Mouse (Mus musculus) embryonic facial prominence, embryonic 14.5 days (tissue): Measurements from ENCODE around the gene Bcl2l2. TPM values are rescaled to one million over a fixed set of nuclear protein-coding genes. Genes with fewer than 3 reads are reported as not detected.

Experiments
- ATAC-seq: fragments of 200-750 bp; cut with Nextera tagmentation; 2 replicates; pipeline ENCODE4 v1.8.0; 2017; ENCODE audit warnings: low read depth, moderate number of reproducible peaks, moderate TSS enrichment
- DNase-seq: peaks from one replicate; pipeline ENCODE4 v3.0.0-alpha.2; 2015; ENCODE audit warnings: low spot score
- H3K27ac ChIP-seq: fragments of 300-500 bp; sonication (generic); replicated peaks from 2 replicates; pipeline ENCODE4 v1.5.1; 2014; ENCODE audit warnings: low read depth, mild to moderate bottlenecking, low read length, moderate library complexity
- H3K27me3 ChIP-seq: fragments of 300-500 bp; sonication (generic); replicated peaks from 2 replicates; pipeline ENCODE4 v1.6.1; 2014; ENCODE audit warnings: low read length; ENCODE audit not compliant: control insufficient read depth, insufficient read depth
- H3K36me3 ChIP-seq: fragments of 300-500 bp; sonication (generic); 2 replicates; pipeline ENCODE4 v1.6.1; 2014; ENCODE audit warnings: low read length, mixed read lengths; ENCODE audit not compliant: control insufficient read depth, insufficient read depth
- H3K4me1 ChIP-seq: fragments of 300-500 bp; sonication (generic); 2 replicates; pipeline ENCODE4 v1.6.1; 2014; ENCODE audit warnings: antibody characterized with exemption, low read length; ENCODE audit not compliant: control insufficient read depth, insufficient read depth
- H3K4me2 ChIP-seq: fragments of 300-500 bp; sonication (generic); 2 replicates; pipeline ENCODE4 v1.6.1; 2014; ENCODE audit warnings: low read depth, mild to moderate bottlenecking, low read length, moderate library complexity, mixed read lengths
- H3K4me3 ChIP-seq: fragments of 300-500 bp; sonication (generic); 2 replicates; pipeline ENCODE4 v1.5.1; 2014; ENCODE audit warnings: low read depth, mild to moderate bottlenecking, low read length
- H3K9ac ChIP-seq: fragments of 300-500 bp; sonication (generic); 2 replicates; pipeline ENCODE4 v1.6.1; 2014; ENCODE audit warnings: low read depth, mild to moderate bottlenecking, low read length, moderate library complexity, mixed read lengths
- H3K9me3 ChIP-seq: fragments of 300-500 bp; sonication (generic); 2 replicates; pipeline ENCODE4 v1.6.1; 2016; ENCODE audit warnings: low read length; ENCODE audit not compliant: control insufficient read depth
- WGBS: fragments of 180-500 bp; shearing (Covaris S2); extraction: QIAGEN DNeasy Blood & Tissue Kit; methylation state at CpG from one replicate; pipeline ENCODE4 v1.1.7; 2014; 5-methylcytosine and 5-hydroxymethylcytosine counted together
- polyA plus RNA-seq: library from polyadenylated mRNA; unstranded; fragments of >200 nt; fragmentation: Nextera tagmentation; extraction: Ambion mirVana; gene quantifications from 2 replicates; pipeline ENCODE4 v1.2.1, GENCODE M21; 2014

The Bcl2l2 gene
- polyA plus RNA-seq, result 4.5 and 4.8 TPM in 2 replicates

DNA sequence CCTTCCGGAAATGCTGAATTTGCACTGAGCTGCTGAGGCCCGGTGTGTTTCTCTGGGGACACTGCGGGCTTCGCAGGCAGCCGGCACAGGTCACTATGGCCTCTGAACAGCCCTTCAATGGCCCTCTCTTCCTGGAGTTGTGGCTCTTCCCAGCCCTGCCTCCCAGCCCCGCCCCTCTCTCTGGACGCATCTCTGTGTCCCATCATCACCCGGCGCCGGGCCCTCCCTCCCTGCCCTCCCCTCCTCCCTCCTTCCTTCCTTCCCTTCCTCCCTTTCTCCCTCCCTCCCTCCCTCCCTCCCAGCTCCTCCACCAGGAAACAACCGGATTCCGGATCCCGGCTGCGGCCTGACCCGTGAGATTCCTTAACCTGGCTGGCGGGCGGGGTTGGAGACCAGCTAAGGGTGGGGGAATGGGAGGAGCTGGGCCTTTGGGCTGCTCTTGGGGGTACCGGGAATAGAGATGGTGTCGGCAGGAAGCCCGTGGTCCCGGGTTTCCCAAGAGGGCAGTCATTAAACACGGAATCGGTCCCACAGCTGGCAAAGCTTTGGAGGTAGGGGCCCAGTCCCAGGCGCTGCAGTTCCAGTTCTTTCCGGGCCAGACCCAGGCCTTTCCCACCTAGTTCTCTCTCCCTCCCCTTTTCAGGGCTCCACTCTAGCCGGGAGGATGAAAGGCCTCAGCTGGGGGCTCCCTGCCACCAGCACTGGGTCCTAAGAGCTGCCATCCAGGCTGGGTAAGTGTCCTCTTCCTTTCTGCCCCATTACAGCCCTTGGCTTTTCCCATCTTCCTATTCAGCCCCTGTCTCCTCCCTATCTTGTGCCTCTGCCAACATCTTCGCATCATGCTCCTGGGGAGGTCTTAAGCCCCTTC, at the start of gene Bcl2l2, which contains the start of gene Gm20521:
TSS of gene Bcl2l2 (plus strand) at position 224 of the 868 bp plus-strand sequence.
TSS of gene Gm20521 (plus strand) at position 288 of the 868 bp plus-strand sequence.
- peak; percentile 89 for ATAC-seq
- under 1% methylated on average over 24 of the region's 27 CpGs for WGBS
- peaks cover 22% of the 10 kb centered on the region for H3K36me3 ChIP-seq

DNA sequence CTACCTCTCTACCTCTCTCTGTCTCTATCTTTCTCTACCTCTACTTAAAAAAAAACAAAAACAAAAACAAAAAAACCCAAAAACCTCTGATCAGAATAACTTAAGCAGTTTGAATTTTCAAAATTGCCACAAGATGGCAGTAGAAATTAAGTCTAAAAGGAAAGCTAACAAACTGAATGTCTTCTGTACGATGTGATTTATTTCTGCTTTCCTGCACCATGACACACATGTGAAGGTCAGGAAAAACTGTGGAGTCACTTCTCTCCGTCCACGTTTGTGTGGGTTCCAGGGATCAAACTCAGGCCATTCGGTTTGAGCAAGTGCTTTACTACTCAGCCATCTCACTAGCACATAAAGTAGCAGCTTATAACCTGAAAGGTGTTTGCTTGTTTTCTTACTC, 39.7 kb upstream of the Bcl2l2 start:
- 3% methylated on average over 4 of the region's 4 CpGs for WGBS
- H3K27me3 ChIP-seq, result no peaks in the 10 kb centered on the region
- H3K9me3 ChIP-seq, result no peaks in the 10 kb centered on the region
- H3K4me3 ChIP-seq, result no peak overlapping the region
- H3K4me1 ChIP-seq, result no peaks in the 10 kb centered on the region
- no peak overlapping the region for H3K4me2 ChIP-seq
- peak; percentile 76 for DNase-seq
- no peak overlapping the region for H3K9ac ChIP-seq
- H3K36me3 ChIP-seq, result no peaks in the 10 kb centered on the region
- ATAC-seq, result no peak; the same call in 1 of the 2 replicates
- no peak overlapping the region for H3K27ac ChIP-seq

More for the DNA sequence above, at the start of gene Bcl2l2, which contains the start of gene Gm20521:
- Histone ChIP-seq H3K9me3 (no peaks in the 10 kb centered on the region), H3K4me1 (peaks cover 8% of the 10 kb centered on the region), H3K27ac (peak within 1 kb of the TSS; percentile 95), H3K4me3 (peak within 1 kb of the TSS; percentile 68), H3K4me2 (peak within 1 kb of the TSS; percentile 82), H3K27me3 (peaks cover 7% of the 10 kb centered on the region), H3K9ac (peak within 1 kb of the TSS; percentile 91)
- DNase-seq, result peak; percentile 92

DNA sequence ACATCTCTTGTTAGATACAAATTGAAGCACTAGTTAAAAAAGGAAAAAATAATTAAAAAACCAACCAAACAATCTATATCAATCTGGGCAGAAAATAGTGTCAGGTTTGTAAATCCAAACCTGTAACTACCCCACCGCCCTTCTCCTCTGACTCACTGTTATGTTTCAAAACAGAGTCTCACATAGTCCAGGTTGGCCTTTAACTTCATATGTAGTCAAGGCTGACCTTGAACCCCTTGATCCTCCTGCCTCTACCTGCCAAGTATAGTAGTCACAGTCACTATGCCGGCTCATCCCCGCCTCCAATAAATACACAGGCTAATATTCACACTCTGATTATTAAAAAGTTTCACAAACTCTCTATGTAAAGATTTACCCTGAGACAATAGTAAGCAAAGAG, 27.5 kb upstream of the Bcl2l2 start:
- Histone ChIP-seq H3K9ac (no peak overlapping the region), H3K27me3 (no peaks in the 10 kb centered on the region), H3K4me3 (no peak overlapping the region), H3K27ac (no peak overlapping the region), H3K9me3 (no peaks in the 10 kb centered on the region), H3K4me2 (no peak overlapping the region), H3K36me3 (peaks cover 31% of the 10 kb centered on the region), H3K4me1 (no peaks in the 10 kb centered on the region)
- WGBS, result 94% methylated on average over 3 of the region's 3 CpGs
- DNase-seq (no peak), ATAC-seq (no peak)

DNA sequence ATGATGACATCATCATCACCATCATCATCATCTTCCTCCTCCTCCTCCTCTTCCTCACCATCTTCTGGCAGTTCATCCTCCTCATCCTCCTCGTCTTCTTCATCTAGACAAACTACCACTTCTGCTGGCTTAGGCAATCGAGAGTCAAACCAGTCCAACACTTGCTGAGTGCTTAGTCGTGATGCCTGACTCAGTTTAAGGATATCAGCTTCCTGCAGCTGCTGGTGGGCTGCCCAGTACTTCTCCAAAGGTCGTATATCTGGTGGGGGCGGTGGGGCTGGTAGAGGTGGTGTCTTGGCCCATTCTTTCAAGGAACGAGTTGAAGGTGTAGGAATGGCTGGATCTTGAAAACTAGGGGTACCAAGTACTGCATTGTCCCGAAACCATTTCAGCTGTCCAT, 26.5 kb upstream of the Bcl2l2 start:
- H3K9ac ChIP-seq, result no peak overlapping the region
- no peak overlapping the region for H3K4me3 ChIP-seq
- 84% methylated on average over 7 of the region's 7 CpGs for WGBS
- H3K9me3 ChIP-seq, result no peaks in the 10 kb centered on the region
- H3K27ac ChIP-seq, result no peak overlapping the region
- H3K4me1 ChIP-seq, result no peaks in the 10 kb centered on the region
- ATAC-seq (no peak), DNase-seq (no peak)
- no peaks in the 10 kb centered on the region for H3K27me3 ChIP-seq
- H3K4me2 ChIP-seq, result no peak overlapping the region
- H3K36me3 ChIP-seq, result peaks cover 31% of the 10 kb centered on the region

DNA sequence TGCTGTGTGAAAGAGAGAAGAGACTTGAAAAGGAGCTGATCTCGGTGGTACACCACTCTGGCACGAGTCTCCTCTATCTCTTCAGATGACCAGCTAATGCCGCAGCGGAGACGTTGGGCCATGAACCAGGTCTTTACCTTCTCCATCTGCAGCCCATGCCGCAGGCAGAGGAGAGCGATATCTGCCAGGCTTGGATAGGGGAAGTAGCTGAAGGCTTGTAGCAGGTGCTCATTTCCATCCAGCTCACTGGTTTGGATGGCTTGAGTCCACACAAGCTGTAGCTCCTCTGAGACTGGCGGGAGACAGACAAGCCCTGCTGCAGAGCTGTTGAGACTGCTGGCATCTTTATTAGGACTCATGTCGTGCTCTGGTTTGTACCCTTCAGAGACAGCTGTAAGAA, 25.3 kb upstream of the Bcl2l2 start:
- DNase-seq (peak; percentile 10), ATAC-seq (no peak)
- H3K27me3 ChIP-seq, result no peaks in the 10 kb centered on the region
- H3K27ac ChIP-seq, result no peak overlapping the region
- no peaks in the 10 kb centered on the region for H3K9me3 ChIP-seq
- no peaks in the 10 kb centered on the region for H3K4me1 ChIP-seq
- H3K36me3 ChIP-seq, result peaks cover 31% of the 10 kb centered on the region
- no peak overlapping the region for H3K4me3 ChIP-seq
- no peak overlapping the region for H3K9ac ChIP-seq
- WGBS, result 91% methylated on average over 9 of the region's 9 CpGs
- H3K4me2 ChIP-seq, result no peak overlapping the region

DNA sequence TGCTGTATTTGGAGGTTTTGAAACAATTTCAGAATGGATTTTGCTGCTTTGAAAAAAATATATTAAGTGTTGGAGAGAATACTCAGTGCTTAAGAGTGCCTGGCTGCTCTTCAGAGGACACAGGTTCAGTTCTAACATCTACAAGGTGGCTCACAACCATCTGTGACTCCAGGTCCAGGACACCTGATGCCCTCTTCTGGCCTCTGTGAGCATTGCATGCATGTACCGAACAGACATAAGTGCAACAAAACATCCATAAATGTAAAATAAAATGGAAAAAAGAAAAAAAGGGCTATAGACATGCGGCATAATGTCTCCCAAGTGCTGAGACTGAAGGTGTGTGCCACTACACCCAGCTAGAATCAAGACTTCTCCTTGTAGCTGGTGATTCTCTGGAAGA, 22.7 kb upstream of the Bcl2l2 start:
- Histone ChIP-seq H3K4me2 (no peak overlapping the region), H3K27me3 (no peaks in the 10 kb centered on the region), H3K36me3 (peaks cover 24% of the 10 kb centered on the region), H3K4me1 (no peaks in the 10 kb centered on the region), H3K27ac (no peak overlapping the region), H3K9me3 (no peaks in the 10 kb centered on the region), H3K4me3 (no peak overlapping the region), H3K9ac (no peak overlapping the region)
- ATAC-seq (no peak), DNase-seq (peak; percentile 31)
- WGBS, result 45% methylated on average over 2 of the region's 2 CpGs

DNA sequence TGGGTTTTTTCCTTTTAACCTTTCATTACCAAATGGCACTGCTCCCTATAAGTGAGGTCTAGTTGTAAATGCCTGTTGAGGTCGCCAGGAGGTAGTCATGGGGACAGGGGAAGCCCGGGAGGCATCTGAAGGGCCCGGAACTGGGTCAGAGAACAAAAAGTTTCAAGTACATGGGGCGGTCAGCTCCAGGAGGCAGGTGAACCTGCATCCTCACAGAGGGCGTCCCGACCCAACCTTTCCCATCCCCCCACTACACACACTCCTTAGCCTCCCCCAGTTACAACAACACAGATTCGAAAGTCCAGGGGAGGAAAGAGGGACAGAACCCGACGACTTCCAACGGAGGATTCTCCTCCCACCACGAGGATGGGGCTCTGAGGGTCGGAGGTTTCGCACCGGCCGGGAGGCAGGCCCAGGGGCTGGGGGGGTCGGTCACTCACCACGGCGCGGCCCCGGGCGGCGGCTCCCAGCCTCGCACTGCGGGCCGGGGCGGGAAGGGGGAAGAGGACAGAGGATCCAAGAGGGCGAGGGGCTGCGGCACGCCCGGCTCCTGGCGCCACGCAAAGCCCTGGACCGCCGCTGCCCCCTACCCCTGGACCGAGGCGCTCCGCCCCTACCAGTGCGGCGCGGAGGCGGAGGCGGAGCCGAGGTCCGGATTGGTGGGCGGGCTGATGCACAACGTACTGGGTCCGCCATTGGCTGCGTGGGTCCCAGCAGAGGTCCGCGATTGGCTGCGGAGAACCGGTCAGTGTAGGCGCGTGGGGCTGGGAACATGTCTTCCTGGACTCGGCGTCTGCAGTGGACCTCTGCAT, 19.5 kb upstream of the Bcl2l2 start:
- under 1% methylated on average over 33 of the region's 56 CpGs for WGBS
- peak overlapping the region; percentile 95 for H3K4me3 ChIP-seq
- no peaks in the 10 kb centered on the region for H3K36me3 ChIP-seq
- ATAC-seq (peak; percentile 100), DNase-seq (peak; percentile 96)
- no peaks in the 10 kb centered on the region for H3K4me1 ChIP-seq
- no peaks in the 10 kb centered on the region for H3K27me3 ChIP-seq
- H3K9ac ChIP-seq, result peak overlapping the region; percentile 93
- no peaks in the 10 kb centered on the region for H3K9me3 ChIP-seq
- peak overlapping the region; percentile 89 for H3K4me2 ChIP-seq
- H3K27ac ChIP-seq, result peak overlapping the region; percentile 63

DNA sequence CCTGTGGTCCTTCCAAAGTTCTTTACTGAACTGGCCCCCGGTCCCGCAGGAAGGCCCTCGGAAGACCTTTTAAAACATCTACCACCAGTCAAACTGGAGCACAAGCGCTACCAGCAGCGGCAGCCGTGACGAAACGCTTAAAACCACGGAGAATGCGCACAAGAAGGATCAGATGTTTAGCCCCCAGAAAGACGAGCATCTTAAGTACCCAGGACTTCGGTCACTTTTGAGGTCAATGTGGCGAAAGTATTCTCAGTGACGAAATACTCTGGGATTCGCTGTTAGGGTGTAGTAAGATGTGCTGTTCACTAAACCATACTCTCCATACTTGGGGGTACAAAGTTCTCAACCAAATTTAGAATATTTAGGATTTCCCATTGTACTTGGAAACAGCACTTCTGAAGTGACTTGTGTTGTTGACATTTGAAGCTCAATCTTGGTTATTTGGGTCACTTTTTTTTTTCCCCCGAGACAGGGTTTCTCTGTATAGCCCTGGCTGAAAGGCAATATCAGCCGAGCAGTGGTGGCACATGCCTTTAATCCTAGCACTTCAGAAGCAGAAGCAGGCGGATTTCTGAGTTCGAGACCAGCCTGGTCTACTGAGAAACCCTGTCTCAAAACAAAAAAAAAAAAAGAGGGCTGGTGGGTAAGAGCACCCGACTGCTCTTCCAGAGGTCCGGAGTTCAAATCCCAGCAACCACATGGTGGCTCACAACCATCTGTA, 18.7 kb upstream of the Bcl2l2 start:
- H3K4me3 ChIP-seq, result peak overlapping the region; percentile 95
- H3K27ac ChIP-seq, result peak overlapping the region; percentile 39; the same call in 1 of the 2 replicates
- H3K4me1 ChIP-seq, result no peaks in the 10 kb centered on the region
- peak overlapping the region; percentile 93 for H3K9ac ChIP-seq
- ATAC-seq (no peak), DNase-seq (no peak)
- no peaks in the 10 kb centered on the region for H3K36me3 ChIP-seq
- WGBS, result 15% methylated on average over 21 of the region's 21 CpGs
- peak overlapping the region; percentile 89 for H3K4me2 ChIP-seq
- H3K9me3 ChIP-seq, result no peaks in the 10 kb centered on the region
- no peaks in the 10 kb centered on the region for H3K27me3 ChIP-seq
